Mouse (Mus musculus) kidney, postnatal 0 days (tissue): ENCODE data around the gene Ankk1. TPM values are rescaled to one million over a fixed set of nuclear protein-coding genes. Genes with fewer than 3 reads are reported as not detected.

Source experiments
- ATAC-seq: fragments of 200-750 bp; cut with Nextera tagmentation; replicated peaks from 2 replicates; pipeline ENCODE4 v1.8.0; 2017; ENCODE audit warnings: low read depth, moderate number of reproducible peaks, moderate TSS enrichment, moderate library complexity; ENCODE audit not compliant: low FRiP score
- DNase-seq: peaks from one replicate; pipeline ENCODE4 v3.0.0-alpha.2; 2016; ENCODE audit warnings: low spot score
- H3K27ac ChIP-seq: fragments of 300-500 bp; sonication (generic); 2 replicates; pipeline ENCODE4 v1.5.1; 2014; ENCODE audit warnings: mild to moderate bottlenecking
- H3K27me3 ChIP-seq: fragments of 300-500 bp; sonication (generic); 2 replicates; pipeline ENCODE4 v1.6.1; 2014; ENCODE audit warnings: low read length, mixed read lengths; ENCODE audit not compliant: insufficient read depth
- H3K36me3 ChIP-seq: fragments of 300-500 bp; sonication (generic); 2 replicates; pipeline ENCODE4 v1.6.1; 2014; ENCODE audit warnings: low read length, mixed read lengths; ENCODE audit not compliant: insufficient read depth
- H3K4me1 ChIP-seq: fragments of 300-500 bp; sonication (generic); replicated peaks from 2 replicates; pipeline ENCODE4 v1.6.1; 2014; ENCODE audit warnings: antibody characterized with exemption, low read length, mixed read lengths; ENCODE audit not compliant: insufficient read depth
- H3K4me2 ChIP-seq: fragments of 300-500 bp; sonication (generic); 2 replicates; pipeline ENCODE4 v1.6.1; 2014; ENCODE audit warnings: mild to moderate bottlenecking, low read length, moderate library complexity, mixed read lengths
- H3K4me3 ChIP-seq: fragments of 300-500 bp; sonication (generic); replicated peaks from 2 replicates; pipeline ENCODE4 v1.5.1; 2014; ENCODE audit warnings: low read depth, low read length
- H3K9ac ChIP-seq: fragments of 300-500 bp; sonication (generic); 2 replicates; pipeline ENCODE4 v1.6.1; 2014; ENCODE audit warnings: low read depth, low read length
- H3K9me3 ChIP-seq: fragments of 300-500 bp; sonication (generic); replicated peaks from 2 replicates; pipeline ENCODE4 v1.6.1; 2016; ENCODE audit warnings: low read length, inconsistent platforms, mixed read lengths
- CTCF ChIP-seq: IDR thresholded peaks from 2 replicates; pipeline ENCODE4 v1.5.1; 2016; ENCODE audit warnings: antibody characterized with exemption, low read depth, mild to moderate bottlenecking, moderate library complexity
- WGBS: fragments of 180-500 bp; shearing (Covaris S2); extraction: QIAGEN DNeasy Blood & Tissue Kit; methylation state at CpG from one replicate; pipeline ENCODE4 v1.1.7; 2014; 5-methylcytosine and 5-hydroxymethylcytosine counted together
- polyA plus RNA-seq: library from polyadenylated mRNA; unstranded; fragments of >200 nt; fragmentation: Nextera tagmentation; extraction: Ambion mirVana; gene quantifications from 2 replicates; pipeline ENCODE4 v1.2.1, GENCODE M21; 2015

Ankk1 gene
- polyA plus RNA-seq, 1 experiment from 2014 or later: not detected

GRCm38 (mm10) chr9:49373946-49374345, 52.9 kb downstream of the Ankk1 start:
- no peak for TF ChIP-seq CTCF

GRCm38 (mm10) chr9:49365763-49366162, 61.1 kb downstream of the Ankk1 start:
- no peak for TF ChIP-seq CTCF
- peak; percentile 21 for DNase-seq
- no peaks in the 10 kb centered on the region for H3K27me3 ChIP-seq
- H3K9me3 ChIP-seq: no peaks in the 10 kb centered on the region
- no peak overlapping the region for H3K4me3 ChIP-seq
- no peak overlapping the region for H3K27ac ChIP-seq
- no peak overlapping the region for H3K4me2 ChIP-seq
- ATAC-seq: no peak
- no peaks in the 10 kb centered on the region for H3K36me3 ChIP-seq
- no peaks in the 10 kb centered on the region for H3K4me1 ChIP-seq
- 3% methylated on average over 5 of the region's 5 CpGs for WGBS
- no peak overlapping the region for H3K9ac ChIP-seq

More at GRCm38 (mm10) chr9:49373946-49374345, 52.9 kb downstream of the Ankk1 start:
- no peaks in the 10 kb centered on the region for H3K9me3 ChIP-seq
- H3K27me3 ChIP-seq: no peaks in the 10 kb centered on the region
- no peak overlapping the region for H3K4me2 ChIP-seq
- no peak for ATAC-seq
- 81% methylated on average over 2 of the region's 2 CpGs for WGBS
- no peak overlapping the region for H3K4me3 ChIP-seq
- H3K27ac ChIP-seq: no peak overlapping the region
- H3K9ac ChIP-seq: no peak overlapping the region
- DNase-seq: no peak
- H3K4me1 ChIP-seq: no peaks in the 10 kb centered on the region
- no peaks in the 10 kb centered on the region for H3K36me3 ChIP-seq

Other genes with a start within 250 kb of the Ankk1 start
- not detected in 2 replicates for gene Gm4894, start 176.5 kb downstream of the Ankk1 start, polyA plus RNA-seq
- not detected in 2 replicates for gene Drd2, start 86.4 kb downstream of the Ankk1 start, polyA plus RNA-seq
- gene Ttc12, start 59.2 kb upstream of the Ankk1 start, polyA plus RNA-seq: 2.6 and 3.7 TPM in 2 replicates